Mouse (Mus musculus) liver, embryonic 13.5 days (tissue): Measurements from ENCODE around the gene Rhobtb1. TPM values are rescaled to one million over a fixed set of nuclear protein-coding genes. Genes with fewer than 3 reads are reported as not detected.

Experiments
- ATAC-seq: fragments of 200-750 bp; cut with Nextera tagmentation; 2 replicates; pipeline ENCODE4 v1.8.0; 2017; ENCODE audit warnings: low read depth, mild to moderate bottlenecking, moderate number of reproducible peaks, moderate library complexity
- DNase-seq: peaks from one replicate; pipeline ENCODE4 v3.0.0; 2022
- H3K27ac ChIP-seq: fragments of 300-500 bp; sonication (generic); 2 replicates; pipeline ENCODE4 v1.5.1; 2015; ENCODE audit warnings: moderate library complexity, mild to moderate bottlenecking, inconsistent platforms
- H3K27me3 ChIP-seq: fragments of 300-500 bp; sonication (generic); 2 replicates; pipeline ENCODE4 v1.6.1; 2015; ENCODE audit warnings: mild to moderate bottlenecking, inconsistent platforms
- H3K36me3 ChIP-seq: fragments of 300-500 bp; sonication (generic); 2 replicates; pipeline ENCODE4 v1.6.1; 2015; ENCODE audit warnings: mild to moderate bottlenecking, inconsistent platforms
- H3K4me1 ChIP-seq: fragments of 300-500 bp; sonication (generic); replicated peaks from 2 replicates; pipeline ENCODE4 v1.6.1; 2015; ENCODE audit warnings: inconsistent platforms
- H3K4me2 ChIP-seq: fragments of 300-500 bp; sonication (generic); 2 replicates; pipeline ENCODE4 v1.6.1; 2015; ENCODE audit warnings: inconsistent platforms, mild to moderate bottlenecking, moderate library complexity
- H3K4me3 ChIP-seq: fragments of 300-500 bp; sonication (generic); replicated peaks from 2 replicates; pipeline ENCODE4 v1.5.1; 2015; ENCODE audit warnings: mild to moderate bottlenecking, inconsistent platforms
- H3K9ac ChIP-seq: fragments of 300-500 bp; sonication (generic); 2 replicates; pipeline ENCODE4 v1.6.1; 2015; ENCODE audit warnings: mild to moderate bottlenecking, inconsistent platforms
- H3K9me3 ChIP-seq: fragments of 300-500 bp; sonication (generic); replicated peaks from 2 replicates; pipeline ENCODE4 v1.6.1; 2016; ENCODE audit warnings: inconsistent platforms
- WGBS: fragments of 180-500 bp; shearing (Covaris S2); methylation state at CpG from one replicate; pipeline ENCODE4 v1.1.7; 2015; ENCODE audit not compliant: insufficient replicate concordance; 5-methylcytosine and 5-hydroxymethylcytosine counted together
- polyA plus RNA-seq: library from polyadenylated mRNA; unstranded; fragments of >200 nt; fragmentation: Nextera tagmentation; extraction: Ambion mirVana; gene quantifications from 2 replicates; pipeline ENCODE4 v1.2.1, GENCODE M21; 2015

Gene Rhobtb1
- polyA plus RNA-seq, 1 experiment from 2014 or later: 7.2 TPM

DNA sequence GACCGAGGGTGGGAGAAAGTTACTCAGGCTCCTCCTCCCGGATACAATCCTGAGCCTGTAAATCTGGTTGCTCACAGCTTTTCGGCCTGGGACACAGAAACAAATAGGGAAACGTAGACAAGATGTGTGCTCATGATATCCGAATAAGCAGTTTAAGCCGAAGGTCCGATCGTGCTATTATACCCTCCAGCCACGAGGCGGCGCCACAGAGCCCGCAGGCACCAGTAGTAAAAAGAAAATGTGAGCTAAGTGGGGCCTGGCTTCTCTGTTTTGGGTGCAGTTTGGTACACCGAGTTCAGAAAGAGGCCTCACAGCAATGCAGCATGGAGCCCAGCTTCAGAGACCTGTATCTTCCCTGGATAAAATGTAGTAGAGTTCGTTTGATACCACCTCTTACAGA is 155.0 kb downstream of the Rhobtb1 start:
- DNase-seq (peak; percentile 27), ATAC-seq (no peak)
- Histone ChIP-seq H3K4me2 (peak overlapping the region; percentile 43), H3K4me3 (no peak overlapping the region), H3K9me3 (no peaks in the 10 kb centered on the region), H3K9ac (no peak overlapping the region), H3K27ac (peak overlapping the region; percentile 63), H3K27me3 (no peaks in the 10 kb centered on the region), H3K36me3 (no peaks in the 10 kb centered on the region), H3K4me1 (peaks cover 31% of the 10 kb centered on the region)
- 31% methylated on average over 14 of the region's 14 CpGs for WGBS

GRCm38 (mm10) chr10:69307067-69307466 is 155.8 kb downstream of the Rhobtb1 start:
- Histone ChIP-seq H3K27me3 (no peaks in the 10 kb centered on the region), H3K4me1 (peaks cover 31% of the 10 kb centered on the region), H3K36me3 (no peaks in the 10 kb centered on the region), H3K9me3 (no peaks in the 10 kb centered on the region), H3K4me2 (no peak overlapping the region), H3K4me3 (no peak overlapping the region), H3K27ac (no peak overlapping the region), H3K9ac (no peak overlapping the region)
- ATAC-seq (no peak), DNase-seq (peak; percentile 17)
- 42% methylated on average over 5 of the region's 5 CpGs for WGBS

- H3K4me3 ChIP-seq: no peak overlapping the region
- H3K9me3 ChIP-seq: no peaks in the 10 kb centered on the region
- H3K27me3 ChIP-seq: no peaks in the 10 kb centered on the region
- peaks cover 25% of the 10 kb centered on the region for H3K4me1 ChIP-seq
- no peaks in the 10 kb centered on the region for H3K36me3 ChIP-seq
- ATAC-seq (no peak), DNase-seq (no peak)
- 34% methylated on average over 5 of the region's 5 CpGs for WGBS
- H3K4me2 ChIP-seq: no peak overlapping the region
- H3K9ac ChIP-seq: no peak overlapping the region
- H3K27ac ChIP-seq: no peak overlapping the region
Measured at GRCm38 (mm10) chr10:69309109-69309508, 157.9 kb downstream of the Rhobtb1 start.

DNA sequence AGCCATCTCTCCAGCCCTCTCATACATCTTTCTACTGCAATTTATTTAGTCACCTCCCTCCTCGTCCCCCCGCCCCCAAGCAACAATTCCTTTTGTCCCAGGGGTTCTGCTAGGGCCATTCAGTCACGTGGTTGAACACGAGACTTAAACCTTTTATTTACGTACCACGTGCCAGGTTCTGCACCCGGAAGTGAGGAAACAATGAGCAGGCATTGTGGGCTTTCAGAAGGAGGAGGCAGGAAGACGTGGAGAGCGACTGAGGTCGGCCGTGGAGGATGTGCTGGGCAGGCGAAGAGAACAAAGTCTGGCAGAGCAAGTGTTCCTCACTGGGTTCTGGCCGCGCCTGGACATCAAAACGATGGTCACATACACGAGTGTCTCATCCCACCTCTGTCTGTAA is 160.6 kb downstream of the Rhobtb1 start:
- H3K27me3 ChIP-seq: no peaks in the 10 kb centered on the region
- ATAC-seq (no peak), DNase-seq (no peak)
- no peak overlapping the region for H3K27ac ChIP-seq
- no peak overlapping the region for H3K9ac ChIP-seq
- no peak overlapping the region for H3K4me3 ChIP-seq
- H3K4me2 ChIP-seq: no peak overlapping the region
- no peaks in the 10 kb centered on the region for H3K36me3 ChIP-seq
- no peaks in the 10 kb centered on the region; the same call in 1 of the 2 replicates for H3K4me1 ChIP-seq
- WGBS: 54% methylated on average over 16 of the region's 16 CpGs
- no peaks in the 10 kb centered on the region for H3K9me3 ChIP-seq

DNA sequence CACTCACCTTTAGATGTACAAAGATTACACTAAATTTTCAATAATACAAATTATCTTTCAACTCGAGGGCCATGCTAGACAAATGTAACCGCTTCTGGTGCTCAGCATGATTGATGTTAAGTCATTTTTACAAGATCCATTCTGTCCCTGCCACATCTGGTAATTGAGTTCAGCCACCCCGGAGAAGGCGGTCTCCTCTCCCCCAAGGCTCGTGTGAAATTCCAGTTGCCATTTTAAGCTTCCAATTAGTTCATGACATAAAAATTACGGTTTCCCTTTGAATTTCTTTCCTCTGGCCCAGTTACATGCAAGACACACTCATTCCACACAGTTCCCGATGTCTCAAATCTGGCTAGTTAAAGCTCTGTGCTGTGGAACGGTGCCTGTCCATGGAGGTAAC is 162.7 kb downstream of the Rhobtb1 start:
- no peak for DNase-seq
- WGBS: 68% methylated on average over 8 of the region's 8 CpGs

DNA sequence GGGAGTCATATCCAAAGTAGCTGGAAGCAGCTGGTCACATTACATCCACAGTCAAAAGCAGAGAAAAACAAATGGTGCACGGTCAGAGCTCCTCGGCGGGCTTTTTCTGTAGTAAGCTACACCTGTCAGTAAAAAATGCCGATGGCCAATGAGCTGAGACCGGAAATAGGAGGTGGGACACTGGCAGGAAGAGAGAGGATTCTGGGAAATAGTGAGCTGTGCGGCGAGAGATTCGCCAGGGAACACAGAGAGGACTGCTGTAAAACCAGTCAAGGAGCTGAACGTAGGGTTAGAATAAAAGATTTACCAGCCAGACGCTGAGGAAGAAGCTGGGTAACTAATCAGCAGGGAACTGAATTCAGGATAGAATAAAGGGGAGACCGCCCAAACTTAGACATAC is 167.3 kb downstream of the Rhobtb1 start:
- no peaks in the 10 kb centered on the region for H3K27me3 ChIP-seq
- no peak overlapping the region for H3K4me3 ChIP-seq
- no peak overlapping the region for H3K27ac ChIP-seq
- DNase-seq (no peak), ATAC-seq (no peak)
- H3K9ac ChIP-seq: no peak overlapping the region
- no peak overlapping the region for H3K4me2 ChIP-seq
- 75% methylated on average over 11 of the region's 11 CpGs for WGBS
- H3K4me1 ChIP-seq: no peaks in the 10 kb centered on the region
- H3K36me3 ChIP-seq: no peaks in the 10 kb centered on the region
- H3K9me3 ChIP-seq: no peaks in the 10 kb centered on the region

More for the DNA sequence above, 162.7 kb downstream of the Rhobtb1 start:
- Histone ChIP-seq H3K9me3 (no peaks in the 10 kb centered on the region), H3K4me2 (no peak overlapping the region), H3K36me3 (no peaks in the 10 kb centered on the region), H3K4me1 (no peaks in the 10 kb centered on the region), H3K27me3 (no peaks in the 10 kb centered on the region), H3K9ac (no peak overlapping the region), H3K4me3 (no peak overlapping the region), H3K27ac (no peak overlapping the region)
- ATAC-seq: no peak

DNA sequence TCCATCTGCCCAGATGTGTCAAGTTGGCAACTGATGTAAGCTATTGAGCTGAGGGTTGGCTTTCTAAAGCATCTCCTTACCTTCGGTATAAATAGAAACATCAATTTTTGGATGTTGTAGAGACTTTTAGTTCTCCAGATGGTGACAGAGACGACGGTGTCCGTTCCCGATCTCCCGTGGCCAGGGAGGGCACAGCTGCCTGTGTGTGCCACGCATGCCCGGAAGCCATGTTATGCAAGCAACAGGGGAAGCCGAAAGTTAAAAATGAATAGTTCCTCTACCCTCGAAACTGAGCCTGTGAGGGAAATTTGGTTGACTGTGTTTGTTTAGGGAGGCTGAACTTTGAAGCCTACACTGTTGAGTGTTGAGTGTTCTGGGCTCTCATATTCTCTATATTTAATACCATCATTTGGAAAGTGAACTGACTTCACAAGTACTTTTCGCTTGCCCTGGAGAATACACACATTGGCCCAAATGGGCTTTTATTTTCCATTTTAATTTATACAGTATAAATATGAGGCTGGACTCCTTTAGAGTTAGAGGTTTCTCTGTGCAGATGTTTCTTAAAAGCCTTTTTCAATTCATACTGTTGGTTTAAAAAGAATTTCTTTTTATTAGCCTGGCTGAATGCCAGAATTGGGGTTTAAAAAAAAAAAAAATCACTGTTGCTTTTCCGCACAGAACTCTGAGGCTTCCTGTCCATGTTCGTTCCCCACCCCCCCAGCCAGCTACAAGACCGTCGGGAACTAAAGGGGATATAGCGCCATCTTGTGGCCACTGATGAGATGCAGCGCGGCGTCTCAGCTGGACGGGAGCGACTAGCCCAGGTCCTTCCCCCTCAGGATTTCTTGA is 169.7 kb downstream of the Rhobtb1 start:
- ATAC-seq (peak; percentile 47; the same call in 1 of the 2 replicates), DNase-seq (peak; percentile 30)
- H3K9me3 ChIP-seq: no peaks in the 10 kb centered on the region
- H3K4me3 ChIP-seq: 0 out of 2 replicates have a peak overlapping the region, but pooled peaks have one; percentile 8
- H3K4me1 ChIP-seq: no peaks in the 10 kb centered on the region
- H3K9ac ChIP-seq: no peak overlapping the region
- peak overlapping the region; percentile 41 for H3K4me2 ChIP-seq
- no peak overlapping the region for H3K27ac ChIP-seq
- H3K36me3 ChIP-seq: no peaks in the 10 kb centered on the region
- no peaks in the 10 kb centered on the region for H3K27me3 ChIP-seq
- WGBS: 35% methylated on average over 21 of the region's 21 CpGs

- Histone ChIP-seq H3K4me3 (0 out of 2 replicates have a peak overlapping the region, but pooled peaks have one; percentile 8), H3K9me3 (no peaks in the 10 kb centered on the region), H3K36me3 (no peaks in the 10 kb centered on the region), H3K27me3 (no peaks in the 10 kb centered on the region), H3K4me1 (no peaks in the 10 kb centered on the region), H3K9ac (no peak overlapping the region), H3K4me2 (peak overlapping the region; percentile 41), H3K27ac (no peak overlapping the region)
- 0 out of 2 replicates have a peak, but pooled peaks have one; percentile 50 for ATAC-seq
- DNase-seq: no peak
- 46% methylated on average over 15 of the region's 15 CpGs for WGBS
Measured at GRCm38 (mm10) chr10:69321519-69322035, 170.3 kb downstream of the Rhobtb1 start.

GRCm38 (mm10) chr10:69323986-69324385 is 172.8 kb downstream of the Rhobtb1 start:
- Histone ChIP-seq H3K4me3 (no peak overlapping the region), H3K36me3 (peaks cover 5% of the 10 kb centered on the region; the same call in 1 of the 2 replicates), H3K4me2 (no peak overlapping the region), H3K27me3 (no peaks in the 10 kb centered on the region), H3K4me1 (peaks cover 8% of the 10 kb centered on the region), H3K9ac (no peak overlapping the region), H3K27ac (no peak overlapping the region), H3K9me3 (no peaks in the 10 kb centered on the region)
- WGBS: 75% methylated on average over 13 of the region's 13 CpGs
- DNase-seq: no peak
- no peak for ATAC-seq

DNA sequence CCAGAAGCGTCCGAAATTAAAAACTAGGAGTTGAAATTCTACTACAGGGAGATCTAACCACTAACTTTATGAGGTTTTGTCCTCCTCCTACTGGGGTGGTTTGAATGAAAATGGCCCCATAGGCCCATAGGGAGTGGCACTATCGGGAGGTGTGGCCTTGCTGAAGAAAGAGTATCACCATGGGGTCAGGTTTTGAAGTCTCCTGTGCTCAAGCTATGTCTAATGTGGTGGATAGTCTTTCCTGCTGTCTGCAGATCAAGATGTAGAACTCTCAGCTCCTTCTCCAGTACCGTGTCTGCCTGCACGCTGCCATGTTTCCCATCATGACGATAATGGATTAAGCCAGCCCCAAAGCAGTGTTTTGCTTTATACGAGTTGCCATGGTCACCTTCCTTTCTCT is 173.6 kb downstream of the Rhobtb1 start:
- Histone ChIP-seq H3K4me1 (peaks cover 13% of the 10 kb centered on the region), H3K9ac (no peak overlapping the region), H3K4me3 (no peak overlapping the region), H3K27ac (no peak overlapping the region), H3K36me3 (peaks cover 5% of the 10 kb centered on the region; the same call in 1 of the 2 replicates), H3K4me2 (no peak overlapping the region), H3K9me3 (no peaks in the 10 kb centered on the region), H3K27me3 (no peaks in the 10 kb centered on the region)
- no peak for ATAC-seq
- no peak for DNase-seq
- 79% methylated on average over 7 of the region's 7 CpGs for WGBS

- DNase-seq (no peak), ATAC-seq (no peak)
- H3K9me3 ChIP-seq: no peaks in the 10 kb centered on the region
- H3K4me3 ChIP-seq: no peak overlapping the region
- WGBS: 78% methylated on average over 3 of the region's 3 CpGs
- H3K27ac ChIP-seq: no peak overlapping the region
- peaks cover 13% of the 10 kb centered on the region for H3K4me1 ChIP-seq
- H3K9ac ChIP-seq: no peak overlapping the region
- H3K36me3 ChIP-seq: peaks cover 5% of the 10 kb centered on the region; the same call in 1 of the 2 replicates
- no peaks in the 10 kb centered on the region for H3K27me3 ChIP-seq
- no peak overlapping the region for H3K4me2 ChIP-seq
Measured at GRCm38 (mm10) chr10:69326433-69326832, 175.2 kb downstream of the Rhobtb1 start.
